Mouse (Mus musculus): ENCODE data around the gene Figla. TPM values are rescaled to one million over a fixed set of nuclear protein-coding genes. Genes with fewer than 3 reads are reported as not detected.
A peak's percentile ranks its signal among the peaks of the same experiment; 100 is the strongest.

Figla gene
- total RNA-seq, 2 experiments from 2014 or later, result not detected

GRCm38 (mm10) chr6:86028150-86028549 is 12.2 kb downstream of the Figla start:
- intact Hi-C loops (cut with DNase I), result loop anchor here (10.0 kb wide), 2 partner anchors 77 to 337 kb away; partner anchors contain the start of gene Fam136a

GRCm38 (mm10) chr6:86028601-86029322 is 12.8 kb downstream of the Figla start, which contains the start of gene Add2:
Gene Add2, plus strand, starts transcription at chr6:86028681.
- peak; percentile 75 for DNase-seq
- intact Hi-C loops (cut with DNase I), result loop anchor here (10.0 kb wide), 2 partner anchors 76 to 336 kb away; partner anchors contain the start of gene Fam136a

More at GRCm38 (mm10) chr6:86028150-86028549, 12.2 kb downstream of the Figla start:
- DNase-seq, result no peak

- intact Hi-C loops (cut with DNase I), result loop anchor here (10.0 kb wide), 2 partner anchors 75 to 335 kb away; partner anchors contain the start of gene Fam136a
These were observed 13.3 kb downstream of the Figla start for GRCm38 (mm10) chr6:86029323-86029713.

GRCm38 (mm10) chr6:86031527-86031926 is 15.6 kb downstream of the Figla start:
- intact Hi-C loops (cut with DNase I), result loop anchor here (5.0 kb wide), 1 partner anchor 36 kb away; no protein-coding TSS in a partner anchor
- DNase-seq, result no peak

More at GRCm38 (mm10) chr6:86029323-86029713, 13.3 kb downstream of the Figla start:
- peak; percentile 35 for DNase-seq

- DNase-seq, result no peak
- intact Hi-C loops (cut with DNase I), result loop anchor here (5.0 kb wide), 1 partner anchor 34 kb away; no protein-coding TSS in a partner anchor
These were observed 17.7 kb downstream of the Figla start for GRCm38 (mm10) chr6:86033635-86034034.

- intact Hi-C loops (cut with DNase I), result no loop called here
- DNase-seq, result no peak
These were observed 22.9 kb downstream of the Figla start for GRCm38 (mm10) chr6:86038901-86039300.

GRCm38 (mm10) chr6:86040140-86040539 is 24.2 kb downstream of the Figla start:
- intact Hi-C loops (cut with DNase I), result no loop called here
- no peak for DNase-seq

GRCm38 (mm10) chr6:86047510-86047909 is 31.5 kb downstream of the Figla start:
- intact Hi-C loops (cut with DNase I), result no loop called here
- DNase-seq, result no peak

- no peak for DNase-seq
- intact Hi-C loops (cut with DNase I), result no loop called here
These were observed 32.5 kb downstream of the Figla start for GRCm38 (mm10) chr6:86048509-86048908.

- no peak for DNase-seq
- intact Hi-C loops (cut with DNase I), result no loop called here
These were observed 34.8 kb downstream of the Figla start for GRCm38 (mm10) chr6:86050586-86051268.

GRCm38 (mm10) chr6:86052032-86052459 is 36.1 kb downstream of the Figla start:
- intact Hi-C loops (cut with DNase I), result no loop called here
- peak; percentile 18 for DNase-seq

GRCm38 (mm10) chr6:86052556-86052955 is 36.6 kb downstream of the Figla start:
- DNase-seq, result no peak
- intact Hi-C loops (cut with DNase I), result no loop called here

- intact Hi-C loops (cut with DNase I), result no loop called here
These were observed 37.1 kb downstream of the Figla start for GRCm38 (mm10) chr6:86053099-86053498.

GRCm38 (mm10) chr6:86053594-86053993 is 37.6 kb downstream of the Figla start:
- no peak for DNase-seq
- intact Hi-C loops (cut with DNase I), result no loop called here

More at GRCm38 (mm10) chr6:86053099-86053498, 37.1 kb downstream of the Figla start:
- DNase-seq, result no peak

GRCm38 (mm10) chr6:86058475-86058874 is 42.5 kb downstream of the Figla start:
- DNase-seq, result no peak
- intact Hi-C loops (cut with DNase I), result no loop called here

- DNase-seq, result no peak
- intact Hi-C loops (cut with DNase I), result no loop called here
These were observed 43.3 kb downstream of the Figla start for GRCm38 (mm10) chr6:86059151-86059853.

GRCm38 (mm10) chr6:86060170-86060569 is 44.2 kb downstream of the Figla start:
- no peak for DNase-seq
- intact Hi-C loops (cut with DNase I), result no loop called here

- DNase-seq, result no peak
- intact Hi-C loops (cut with DNase I), result no loop called here
These were observed 46.3 kb downstream of the Figla start for GRCm38 (mm10) chr6:86062226-86062625.

GRCm38 (mm10) chr6:86062684-86063083 is 46.7 kb downstream of the Figla start:
- intact Hi-C loops (cut with DNase I), result no loop called here
- no peak for DNase-seq

GRCm38 (mm10) chr6:86064318-86065016 is 48.5 kb downstream of the Figla start:
- DNase-seq, result peak; percentile 51
- intact Hi-C loops (cut with DNase I), result loop anchor here (5.0 kb wide), 1 partner anchor 32 kb away; no protein-coding TSS in a partner anchor
